Mouse (Mus musculus) cortical plate, adult 2 months (tissue): ENCODE measurements around the gene Gm9732.
"Not testable (repeated sequence)": the region's sequence is repeated elsewhere in the genome, so short reads cannot be mapped to it uniquely, and the experiment has no call there.

Source experiments
- CTCF ChIP-seq: fragments of 200-500 bp; IDR thresholded peaks from 2 replicates; pipeline ENCODE4 v1.5.1; 2011; ENCODE audit warnings: mild to moderate bottlenecking, control low read depth, low read length; ENCODE audit not compliant: insufficient read depth; ENCODE audit errors: extremely low read depth
- POLR2A ChIP-seq: fragments of 200-500 bp; IDR thresholded peaks from 2 replicates; pipeline ENCODE4 v1.6.1; 2011; ENCODE audit warnings: mild to moderate bottlenecking, low read length, control low read depth; ENCODE audit not compliant: insufficient read depth; ENCODE audit errors: extremely low read depth

DNA sequence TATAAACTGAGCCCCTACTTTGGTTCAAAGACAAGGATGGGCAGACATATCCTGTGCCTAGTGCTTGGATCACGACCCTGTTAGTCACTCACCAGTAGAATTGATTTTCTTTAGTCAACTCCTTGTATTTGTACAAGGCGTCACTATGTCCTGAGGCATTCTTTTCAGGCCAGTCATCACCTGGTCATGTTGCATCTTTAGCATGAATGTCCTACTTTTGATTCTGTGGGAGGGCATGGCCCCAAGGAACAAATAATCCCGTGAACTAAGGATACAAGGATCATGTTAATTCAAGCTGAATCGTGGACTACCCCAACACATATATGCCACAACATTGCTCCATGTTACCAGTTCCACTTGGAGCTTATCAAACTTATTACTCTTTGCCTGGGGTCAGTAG lies 3.3 kb downstream of the Gm9732 start:
- not testable (repeated sequence) for TF ChIP-seq CTCF, POLR2A
